Mouse (Mus musculus): ENCODE measurements around the gene 2410015M20Rik. TPM values are rescaled to one million over a fixed set of nuclear protein-coding genes. Genes with fewer than 3 reads are reported as not detected.
"Not testable (repeated sequence)": the region's sequence is repeated elsewhere in the genome, so short reads cannot be mapped to it uniquely, and the experiment has no call there.

Gene 2410015M20Rik
- polyA plus RNA-seq, 1 experiment from 2014 or later, result 224 TPM

GRCm38 (mm10) chr17:56626754-56627470, 17.3 kb upstream of the 2410015M20Rik start, which contains the start of gene Lonp1:
Lonp1 (minus strand) TSS chr17:56626887.
- under 1% methylated on average over 49 of the region's 51 CpGs for WGBS
- Histone ChIP-seq H3K27ac (peak within 1 kb of the TSS; percentile 48), H3K4me1 (peaks cover 28% of the 10 kb centered on the region)

DNA sequence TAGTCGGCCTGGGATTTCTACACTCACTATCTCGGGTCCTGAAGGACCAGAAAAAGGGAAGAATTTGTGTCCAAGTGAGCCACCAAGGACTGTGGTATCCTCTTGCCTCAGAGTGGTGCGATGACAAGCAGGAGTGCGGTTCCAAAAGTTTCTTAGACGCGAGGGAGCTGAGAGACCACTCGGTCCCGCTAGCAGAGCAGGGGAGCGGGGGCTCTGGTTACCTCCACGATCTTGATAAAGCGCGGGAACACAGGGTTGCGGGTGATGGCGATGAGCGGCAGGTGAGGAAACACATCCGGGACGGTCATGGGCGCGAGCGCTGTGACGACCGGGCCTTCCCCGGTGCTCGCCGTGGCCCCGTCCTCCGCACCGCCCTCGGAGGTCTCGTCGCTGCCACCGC, 16.7 kb upstream of the 2410015M20Rik start:
- H3K9ac ChIP-seq, result peak overlapping the region; percentile 88
- no peaks in the 10 kb centered on the region for H3K9me3 ChIP-seq (replicated peaks)
- peaks cover 28% of the 10 kb centered on the region for H3K4me1 ChIP-seq
- WGBS, result under 1% methylated on average over 26 of the region's 32 CpGs
- ATAC-seq, result no peak
- H3K27me3 ChIP-seq, result 0 out of 2 replicates have a peak, but pooled peaks cover 6% of the 10 kb centered on the region
- peaks cover 29% of the 10 kb centered on the region for H3K36me3 ChIP-seq (ENCODE audit: poor library complexity, severe bottlenecking)
- peak overlapping the region; percentile 92 for H3K4me3 ChIP-seq
- peak overlapping the region; percentile 48; the same call in 1 of the 2 replicates for H3K27ac ChIP-seq
- H3K4me2 ChIP-seq, result peak overlapping the region; percentile 95

More at GRCm38 (mm10) chr17:56626754-56627470, 17.3 kb upstream of the 2410015M20Rik start, which contains the start of gene Lonp1:
- Histone ChIP-seq H3K9ac (peak within 1 kb of the TSS; percentile 88), H3K36me3 (ENCODE audit: poor library complexity, severe bottlenecking) (peaks cover 22% of the 10 kb centered on the region), H3K4me3 (peak within 1 kb of the TSS; percentile 92), H3K9me3 (replicated peaks) (no peaks in the 10 kb centered on the region), H3K27me3 (0 out of 2 replicates have a peak, but pooled peaks cover 6% of the 10 kb centered on the region), H3K4me2 (peak within 1 kb of the TSS; percentile 95)
- ATAC-seq, result peak; percentile 94

DNA sequence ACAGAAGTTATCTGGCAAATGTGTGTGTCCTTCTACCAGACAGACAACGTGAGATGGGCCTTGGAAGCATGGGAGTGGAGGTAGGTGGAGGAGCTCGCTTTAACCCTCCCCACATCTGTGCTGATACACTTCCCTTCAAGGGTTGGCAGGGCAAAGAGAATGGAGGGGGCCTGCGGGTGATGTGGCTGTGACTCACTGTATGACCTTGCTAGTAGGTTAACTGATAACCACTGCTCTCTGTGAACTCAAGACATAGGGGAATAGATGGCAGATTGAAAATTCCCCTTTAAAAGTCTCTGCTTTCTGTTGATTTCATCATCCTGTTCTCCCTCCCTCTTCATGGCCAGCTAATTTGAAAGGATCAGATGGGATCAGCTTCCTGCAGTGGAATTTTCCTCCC, 15.9 kb upstream of the 2410015M20Rik start:
- peak overlapping the region; percentile 12; the same call in 1 of the 2 replicates for H3K4me3 ChIP-seq

GRCm38 (mm10) chr17:56617628-56618027, 8.1 kb upstream of the 2410015M20Rik start:
- Histone ChIP-seq H3K9ac (no peak overlapping the region), H3K4me1 (peaks cover 12% of the 10 kb centered on the region), H3K36me3 (ENCODE audit: poor library complexity, severe bottlenecking) (peaks cover 86% of the 10 kb centered on the region), H3K4me3 (no peak overlapping the region), H3K27me3 (no peaks in the 10 kb centered on the region), H3K4me2 (no peak overlapping the region), H3K9me3 (replicated peaks) (no peaks in the 10 kb centered on the region), H3K27ac (no peak overlapping the region)
- ATAC-seq, result no peak
- WGBS, result 94% methylated on average over 8 of the region's 8 CpGs

More for the DNA sequence above, 15.9 kb upstream of the 2410015M20Rik start:
- no peak overlapping the region for H3K27ac ChIP-seq
- peak overlapping the region; percentile 21; the same call in 1 of the 2 replicates for H3K9ac ChIP-seq
- H3K4me2 ChIP-seq, result peak overlapping the region; percentile 95
- no peaks in the 10 kb centered on the region for H3K9me3 ChIP-seq (replicated peaks)
- peaks cover 37% of the 10 kb centered on the region for H3K36me3 ChIP-seq (ENCODE audit: poor library complexity, severe bottlenecking)
- WGBS, result 85% methylated on average over 3 of the region's 3 CpGs
- H3K27me3 ChIP-seq, result 0 out of 2 replicates have a peak, but pooled peaks cover 6% of the 10 kb centered on the region
- peaks cover 28% of the 10 kb centered on the region for H3K4me1 ChIP-seq
- no peak for ATAC-seq

DNA sequence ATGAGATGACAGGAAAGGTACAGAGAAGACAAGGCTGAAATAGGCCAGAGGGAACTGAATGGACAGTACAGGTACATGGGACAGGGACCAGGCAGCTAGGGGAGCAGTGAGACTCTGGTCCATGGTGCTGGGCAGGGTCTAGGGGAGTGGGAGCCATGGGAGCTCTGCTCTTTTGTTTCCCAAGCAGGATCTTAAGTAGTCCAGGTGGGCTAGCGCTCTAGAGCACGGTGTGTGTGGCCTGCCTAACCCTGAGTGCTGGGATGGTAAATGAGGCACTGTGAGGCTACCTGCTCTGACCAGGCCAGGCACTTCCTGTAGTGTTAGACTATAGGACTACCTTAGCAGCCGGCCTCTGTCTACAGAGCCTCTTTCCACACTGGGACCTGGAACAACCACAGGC, 7.2 kb upstream of the 2410015M20Rik start:
- Histone ChIP-seq H3K27me3 (no peaks in the 10 kb centered on the region), H3K4me2 (no peak overlapping the region), H3K4me1 (peaks cover 16% of the 10 kb centered on the region), H3K9ac (no peak overlapping the region), H3K27ac (no peak overlapping the region), H3K36me3 (ENCODE audit: poor library complexity, severe bottlenecking) (peaks cover 76% of the 10 kb centered on the region), H3K9me3 (replicated peaks) (no peaks in the 10 kb centered on the region), H3K4me3 (no peak overlapping the region)
- ATAC-seq, result no peak
- WGBS, result 85% methylated on average over 3 of the region's 3 CpGs

- H3K9ac ChIP-seq, result no peak overlapping the region
Observed at GRCm38 (mm10) chr17:56615792-56616191, 6.2 kb upstream of the 2410015M20Rik start.

GRCm38 (mm10) chr17:56615136-56615784, 5.7 kb upstream of the 2410015M20Rik start:
- Histone ChIP-seq H3K4me1 (peaks cover 20% of the 10 kb centered on the region), H3K4me3 (peak overlapping the region; percentile 56; the same call in 1 of the 2 replicates), H3K9me3 (replicated peaks) (no peaks in the 10 kb centered on the region), H3K4me2 (peak overlapping the region; percentile 77), H3K36me3 (ENCODE audit: poor library complexity, severe bottlenecking) (peaks cover 62% of the 10 kb centered on the region), H3K9ac (peak overlapping the region; percentile 78), H3K27me3 (no peaks in the 10 kb centered on the region), H3K27ac (no peak overlapping the region)
- WGBS, result 87% methylated on average over 11 of the region's 11 CpGs
- no peak for ATAC-seq

More at GRCm38 (mm10) chr17:56615792-56616191, 6.2 kb upstream of the 2410015M20Rik start:
- Histone ChIP-seq H3K27ac (no peak overlapping the region), H3K4me3 (no peak overlapping the region), H3K27me3 (no peaks in the 10 kb centered on the region), H3K4me1 (peaks cover 18% of the 10 kb centered on the region), H3K9me3 (replicated peaks) (no peaks in the 10 kb centered on the region), H3K4me2 (no peak overlapping the region), H3K36me3 (ENCODE audit: poor library complexity, severe bottlenecking) (peaks cover 67% of the 10 kb centered on the region)
- ATAC-seq, result no peak
- 91% methylated on average over 4 of the region's 4 CpGs for WGBS

GRCm38 (mm10) chr17:56614391-56615135, 5.0 kb upstream of the 2410015M20Rik start:
- Histone ChIP-seq H3K9ac (peak overlapping the region; percentile 78), H3K27ac (no peak overlapping the region), H3K36me3 (ENCODE audit: poor library complexity, severe bottlenecking) (peaks cover 55% of the 10 kb centered on the region), H3K4me1 (peaks cover 24% of the 10 kb centered on the region), H3K27me3 (no peaks in the 10 kb centered on the region), H3K4me3 (peak overlapping the region; percentile 56), H3K9me3 (replicated peaks) (no peaks in the 10 kb centered on the region), H3K4me2 (peak overlapping the region; percentile 77)
- ATAC-seq, result no peak
- 28% methylated on average over 14 of the region's 14 CpGs for WGBS

- Histone ChIP-seq H3K4me2 (peak overlapping the region; percentile 77), H3K27ac (peak overlapping the region; percentile 89; the same call in 1 of the 2 replicates), H3K4me3 (peak overlapping the region; percentile 56), H3K9ac (peak overlapping the region; percentile 78), H3K4me1 (peaks cover 28% of the 10 kb centered on the region), H3K36me3 (ENCODE audit: poor library complexity, severe bottlenecking) (peaks cover 48% of the 10 kb centered on the region)
- WGBS, result under 1% methylated on average over 26 of the region's 26 CpGs
- not testable (repeated sequence) for ATAC-seq; H3K9me3 ChIP-seq (replicated peaks); H3K27me3 ChIP-seq
Observed at GRCm38 (mm10) chr17:56613893-56614292, 4.3 kb upstream of the 2410015M20Rik start.

DNA sequence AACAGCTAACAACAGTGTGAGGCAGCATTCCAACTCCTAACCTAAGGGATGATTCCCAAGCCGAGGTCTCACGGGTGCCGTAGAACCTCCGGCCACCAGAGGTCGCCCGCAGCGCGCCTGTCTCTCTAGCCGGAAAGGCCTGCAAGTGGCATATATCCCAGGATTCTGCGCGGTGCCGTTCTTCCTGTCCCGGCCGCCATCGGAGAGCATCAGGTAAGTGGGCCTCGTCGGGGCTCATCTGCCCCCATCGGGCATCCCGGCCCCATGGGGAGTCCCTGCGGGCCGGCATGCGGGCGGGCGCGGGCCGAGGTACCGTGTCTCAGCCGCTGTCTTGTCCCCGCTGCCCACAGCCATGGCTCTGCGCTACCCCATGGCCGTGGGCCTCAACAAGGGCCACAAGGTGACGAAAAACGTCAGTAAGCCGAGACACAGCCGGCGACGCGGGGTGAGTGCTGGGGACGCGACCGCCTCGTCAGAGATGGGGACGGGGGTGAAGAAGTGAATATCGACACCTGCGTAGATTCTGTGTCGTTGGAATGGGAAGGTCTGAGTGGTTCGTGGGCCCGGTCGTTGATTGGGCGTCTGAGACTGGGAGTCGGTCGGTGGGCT, 3.8 kb upstream of the 2410015M20Rik start, which contains the start of gene Rpl36:
Gene Rpl36 (plus strand): TSS at position 181 of the 609 bp plus-strand sequence.
- ATAC-seq, result peak; percentile 64
- under 1% methylated on average over 52 of the region's 52 CpGs for WGBS
- Histone ChIP-seq H3K9ac (peak within 1 kb of the TSS; percentile 78), H3K27ac (peak within 1 kb of the TSS; percentile 89), H3K4me3 (peak within 1 kb of the TSS; percentile 56), H3K36me3 (ENCODE audit: poor library complexity, severe bottlenecking) (peaks cover 43% of the 10 kb centered on the region), H3K4me1 (peaks cover 33% of the 10 kb centered on the region), H3K9me3 (replicated peaks) (no peaks in the 10 kb centered on the region), H3K27me3 (no peaks in the 10 kb centered on the region), H3K4me2 (peak within 1 kb of the TSS; percentile 77)

GRCm38 (mm10) chr17:56612565-56612939, 3.0 kb upstream of the 2410015M20Rik start:
- not testable (repeated sequence) for H3K9ac ChIP-seq; H3K4me3 ChIP-seq; ATAC-seq; H3K27me3 ChIP-seq; H3K4me2 ChIP-seq; H3K9me3 ChIP-seq (replicated peaks); H3K27ac ChIP-seq
- Histone ChIP-seq H3K4me1 (peaks cover 35% of the 10 kb centered on the region), H3K36me3 (ENCODE audit: poor library complexity, severe bottlenecking) (peaks cover 40% of the 10 kb centered on the region)
- WGBS, result 75% methylated on average over 10 of the region's 10 CpGs
